10 mouse cellular contexts compared by ENCODE assay signal in the genomic region with DNA sequence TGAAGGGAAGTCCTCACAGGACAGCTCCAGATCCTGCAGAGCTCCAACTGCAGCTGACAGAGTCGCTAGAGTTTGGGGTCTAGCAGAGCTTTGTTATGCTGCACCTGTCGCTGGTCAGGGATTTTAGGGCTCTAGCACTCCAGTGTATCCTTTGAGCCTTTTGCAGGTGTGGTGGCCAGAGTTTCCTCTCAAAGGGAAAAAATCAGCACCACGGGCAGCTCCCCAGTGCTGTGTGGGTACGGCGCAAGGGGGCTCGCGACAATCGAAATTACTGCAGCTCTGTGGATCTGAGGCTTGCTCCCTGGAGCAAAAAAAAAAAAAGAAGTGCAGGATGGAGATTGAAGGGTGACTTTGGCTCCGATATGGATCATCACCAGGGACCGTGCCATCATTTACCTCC. TPM values are rescaled to one million over a fixed set of nuclear protein-coding genes. Genes with fewer than 3 reads are reported as not detected.
DNase-seq lines count a peak whose midpoint lies in the region; ATAC-seq lines count a peak whose summit lies in the region.
"Had no signal": no experiment of that assay in that cellular context is flagged by ENCODE, and none has a peak within 500 bp of the region (broad histone marks: within the 10 kb centered on the region; RNA-seq: fewer than 3 reads in every experiment).

No protein-coding gene starts in this region.

- H3K9ac ChIP-seq in kidney, embryonic 16.5 days (replicated peaks; ENCODE audit: low read length) = no peak overlapping the region
- H3K9ac ChIP-seq in hindbrain, embryonic 11.5 days (ENCODE audit: low read depth, low read length) = no peak overlapping the region
- no peak overlapping the region for H3K9ac ChIP-seq in stomach, embryonic 15.5 days
- H3K9ac ChIP-seq: heart, embryonic 15.5 days had no signal

- H3K27me3 ChIP-seq in kidney, embryonic 16.5 days (ENCODE audit: insufficient read depth, low read length) = peaks cover 36% of the 10 kb centered on the region
- H3K27me3 ChIP-seq in hindbrain, embryonic 11.5 days (ENCODE audit: control insufficient read depth, insufficient read depth, low read length) = peaks cover 26% of the 10 kb centered on the region
- H3K27me3 ChIP-seq in stomach, embryonic 15.5 days (replicated peaks) = peaks cover 31% of the 10 kb centered on the region

- peaks cover 8% of the 10 kb centered on the region; the same call in 1 of the 2 replicates for H3K4me1 ChIP-seq in kidney, embryonic 16.5 days (ENCODE audit: insufficient read depth, low read length)
- H3K4me1 ChIP-seq in hindbrain, embryonic 11.5 days (replicated peaks; ENCODE audit: control insufficient read depth, insufficient read depth, low read length) = 0 out of 2 replicates have a peak, but pooled peaks cover 3% of the 10 kb centered on the region
- peaks cover 16% of the 10 kb centered on the region; the same call in 1 of the 2 replicates for H3K4me1 ChIP-seq in stomach, embryonic 15.5 days

- no peak overlapping the region for H3K27ac ChIP-seq in kidney, embryonic 16.5 days (ENCODE audit: low read length)
- H3K27ac ChIP-seq in hindbrain, embryonic 11.5 days (ENCODE audit: low read depth, low read length) = no peak overlapping the region
- H3K27ac ChIP-seq in stomach, embryonic 15.5 days = no peak overlapping the region
- H3K27ac ChIP-seq: heart, embryonic 15.5 days had no signal

- peak; percentile 33 for DNase-seq in kidney, adult 18-20 months
- DNase-seq in adrenal gland, postnatal 36 days = peak; percentile 76 to 83
- peak; percentile 73 for DNase-seq in hindbrain, embryonic 11.5 days (ENCODE audit: low spot score)
- peak; percentile 58 for DNase-seq in lung, postnatal 14 days
- no peak for DNase-seq in left cerebral cortex, adult 9 months (ENCODE audit: low spot score in 2 of 2)
- no peak for DNase-seq in right cerebral cortex, postnatal 10 days (ENCODE audit: low spot score in 2 of 2)

- H3K36me3 ChIP-seq in kidney, embryonic 16.5 days (ENCODE audit: insufficient read depth, low read length) = no peaks in the 10 kb centered on the region
- no peaks in the 10 kb centered on the region for H3K36me3 ChIP-seq in hindbrain, embryonic 11.5 days (ENCODE audit: control insufficient read depth, insufficient read depth, low read length)
- H3K36me3 ChIP-seq in stomach, embryonic 15.5 days = no peaks in the 10 kb centered on the region
- H3K36me3 ChIP-seq: heart, embryonic 15.5 days had no signal

- H3K4me2 ChIP-seq in kidney, embryonic 16.5 days (replicated peaks; ENCODE audit: low read depth, low read length) = no peak overlapping the region
- no peak overlapping the region; the same call in 1 of the 2 replicates for H3K4me2 ChIP-seq in hindbrain, embryonic 11.5 days (replicated peaks; ENCODE audit: low read depth, low read length)
- H3K4me2 ChIP-seq in stomach, embryonic 15.5 days = no peak overlapping the region
- H3K4me2 ChIP-seq: heart, embryonic 15.5 days had no signal

- WGBS in kidney, embryonic 16.5 days = 1% methylated on average over 10 of the region's 10 CpGs
- 1% methylated on average over 10 of the region's 10 CpGs for WGBS in hindbrain, embryonic 11.5 days
- 3% methylated on average over 10 of the region's 10 CpGs for WGBS in stomach, embryonic 15.5 days

- no peak overlapping the region for H3K4me3 ChIP-seq in kidney, embryonic 16.5 days (ENCODE audit: low read length)
- H3K4me3 ChIP-seq in hindbrain, embryonic 11.5 days (ENCODE audit: low read depth, low read length) = no peak overlapping the region
- no peak overlapping the region for H3K4me3 ChIP-seq in stomach, embryonic 15.5 days (replicated peaks)
- H3K4me3 ChIP-seq: heart, embryonic 15.5 days had no signal

- no peak for ATAC-seq in kidney, embryonic 16.5 days (ENCODE audit: low FRiP score, low TSS enrichment)
- ATAC-seq in hindbrain, embryonic 11.5 days (ENCODE audit: low FRiP score) = no peak
- ATAC-seq in stomach, embryonic 15.5 days (ENCODE audit: insufficient read depth, low FRiP score, low read depth) = peak; percentile 31; the same call in 1 of the 2 replicates

- H3K9me3 ChIP-seq in kidney, embryonic 16.5 days (ENCODE audit: low read length) = no peaks in the 10 kb centered on the region
- H3K9me3 ChIP-seq in hindbrain, embryonic 11.5 days (ENCODE audit: control insufficient read depth, low read length) = no peaks in the 10 kb centered on the region
- no peaks in the 10 kb centered on the region for H3K9me3 ChIP-seq in stomach, embryonic 15.5 days
- H3K9me3 ChIP-seq: heart, embryonic 15.5 days had no signal

RNA-seq across cellular contexts. Expression of gene Prlhr, which starts 0.7 kb away (rescaled TPM):
- polyA plus RNA-seq in kidney, embryonic 16.5 days (2015; fragmentation: Nextera tagmentation; extraction: Ambion mirVana) = not detected in 2 replicates
- under 1 TPM; 0.23 to 0.50 TPM for total RNA-seq in adrenal gland, postnatal 36 days (2021)
- polyA plus RNA-seq in hindbrain, embryonic 11.5 days (2014; fragmentation: Nextera tagmentation; extraction: Ambion mirVana) = 0.15 TPM in 1 of 2 replicates, not detected in the other
- polyA plus RNA-seq in stomach, embryonic 15.5 days (2015; fragmentation: Nextera tagmentation; extraction: Ambion mirVana) = not detected in 2 replicates
- total RNA-seq: neutrophil, adult 5-6 weeks had no signal
- polyA plus RNA-seq: heart, embryonic 15.5 days had no signal

Comparison
In these comparisons a context has a peak if more than half of its experiments do, and no peak if none do; other contexts are left out.
1. DNase-seq: peak in kidney, adult 18-20 months (single experiment), adrenal gland, postnatal 36 days (2 of 2), hindbrain, embryonic 11.5 days (single experiment) and lung, postnatal 14 days (single experiment); none in left cerebral cortex, adult 9 months (0 of 2) and right cerebral cortex, postnatal 10 days (0 of 2).